In the genomic region with DNA sequence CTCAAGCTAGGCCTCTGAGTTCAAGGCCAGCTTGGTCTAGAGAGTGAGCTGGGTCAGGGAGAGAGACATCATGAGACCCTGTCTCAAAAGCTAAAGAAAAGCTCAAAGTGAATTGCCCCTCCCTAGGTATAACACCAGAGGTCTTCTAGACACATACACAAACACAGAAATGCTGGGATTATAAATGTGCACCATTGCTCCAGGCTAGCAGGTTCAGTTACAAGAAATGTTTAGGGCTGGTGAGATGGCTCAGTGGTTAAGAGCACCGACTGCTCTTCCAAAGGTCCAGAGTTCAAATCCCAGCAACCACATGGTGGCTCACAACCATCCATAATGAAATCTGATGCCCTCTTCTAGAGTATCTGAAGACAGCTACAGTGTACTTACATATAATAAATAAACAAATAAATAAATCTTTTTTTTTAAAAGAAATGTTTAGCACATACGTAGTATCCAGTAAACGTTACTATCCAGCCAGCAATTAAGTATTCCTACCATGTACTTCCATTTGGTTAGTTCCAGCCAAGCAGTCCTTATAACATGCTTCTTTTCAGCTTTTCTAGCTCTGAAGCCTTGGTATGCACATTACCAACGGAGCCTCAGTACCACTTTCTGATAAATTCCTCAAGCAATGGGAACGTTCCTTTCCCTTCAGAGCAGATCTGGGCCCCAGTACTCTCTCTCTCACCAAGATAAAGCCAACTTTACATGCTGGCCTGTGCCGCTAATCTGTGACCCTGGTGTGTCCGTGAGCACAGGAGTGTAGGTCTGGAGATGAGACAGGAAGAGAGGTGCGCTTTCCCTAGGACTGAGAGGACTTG, we compare ENCODE assay signal across 8 mouse cellular contexts. TPM values are rescaled to one million over a fixed set of nuclear protein-coding genes. Genes with fewer than 3 reads are reported as not detected.
DNase-seq lines count a peak whose midpoint lies in the region; ATAC-seq and TF ChIP-seq lines count a peak whose summit lies in the region.
"Had no signal": no experiment of that assay in that cellular context is flagged by ENCODE, and none has a peak within 500 bp of the region (broad histone marks: within the 10 kb centered on the region; RNA-seq: fewer than 3 reads in every experiment).

No protein-coding gene starts in this region.

- no peak for ATAC-seq in lung, embryonic 14.5 days (ENCODE audit: insufficient read depth)
- no peak for ATAC-seq in forebrain, embryonic 13.5 days
- no peak for ATAC-seq in limb, embryonic 12.5 days (ENCODE audit: insufficient number of reproducible peaks, insufficient read depth, low FRiP score, low TSS enrichment, low read depth)
- no peak for ATAC-seq in neural tube, embryonic 15.5 days (ENCODE audit: low FRiP score)
- ATAC-seq: Patski had no signal

- H3K4me1 ChIP-seq in lung, embryonic 14.5 days (ENCODE audit: insufficient read depth): peaks cover 6% of the 10 kb centered on the region
- H3K4me1 ChIP-seq in lung, adult 2 months (ENCODE audit: control insufficient read depth, insufficient read depth, low read length): peaks cover 8% of the 10 kb centered on the region
- peaks cover 17% of the 10 kb centered on the region for H3K4me1 ChIP-seq in forebrain, embryonic 13.5 days
- peaks cover 33% of the 10 kb centered on the region for H3K4me1 ChIP-seq in limb, embryonic 12.5 days (replicated peaks)
- H3K4me1 ChIP-seq in neural tube, embryonic 15.5 days: peaks cover 32% of the 10 kb centered on the region

- no peak for TF ChIP-seq POLR2A in lung, adult 2 months (IDR thresholded peaks at IDR 0.05; ENCODE audit: borderline replicate concordance, extremely low read depth, low read depth, low read length)

- peaks cover 12% of the 10 kb centered on the region; the same call in 1 of the 2 replicates for H3K27me3 ChIP-seq in lung, embryonic 14.5 days (ENCODE audit: insufficient read depth, low read length)
- peaks cover 34% of the 10 kb centered on the region for H3K27me3 ChIP-seq in forebrain, embryonic 13.5 days
- H3K27me3 ChIP-seq in limb, embryonic 12.5 days: peaks cover 25% of the 10 kb centered on the region
- H3K27me3 ChIP-seq in neural tube, embryonic 15.5 days (replicated peaks): peaks cover 5% of the 10 kb centered on the region
- H3K27me3 ChIP-seq: Patski had no signal

- H3K9ac ChIP-seq in lung, embryonic 14.5 days: no peak overlapping the region
- H3K9ac ChIP-seq in forebrain, embryonic 13.5 days: no peak overlapping the region
- H3K9ac ChIP-seq in limb, embryonic 12.5 days (replicated peaks): no peak overlapping the region
- no peak overlapping the region for H3K9ac ChIP-seq in neural tube, embryonic 15.5 days (replicated peaks)

- no peak overlapping the region; the same call in 1 of the 2 replicates for H3K4me3 ChIP-seq in lung, embryonic 14.5 days (ENCODE audit: low read depth, low read length)
- H3K4me3 ChIP-seq in lung, adult 2 months (replicated peaks; ENCODE audit: extremely low read depth, low read depth, low read length): no peak overlapping the region
- H3K4me3 ChIP-seq in forebrain, embryonic 13.5 days: 0 out of 2 replicates have a peak overlapping the region, but pooled peaks have one; percentile 46
- H3K4me3 ChIP-seq in limb, embryonic 12.5 days (replicated peaks): no peak overlapping the region
- H3K4me3 ChIP-seq in neural tube, embryonic 15.5 days (replicated peaks): peak overlapping the region; percentile 60

- no peak overlapping the region for H3K27ac ChIP-seq in lung, embryonic 14.5 days (ENCODE audit: low read depth)
- H3K27ac ChIP-seq in forebrain, embryonic 13.5 days: no peak overlapping the region
- no peak overlapping the region for H3K27ac ChIP-seq in limb, embryonic 12.5 days
- no peak overlapping the region for H3K27ac ChIP-seq in neural tube, embryonic 15.5 days (replicated peaks)

- 57% methylated on average over 8 of the region's 8 CpGs for WGBS in lung, embryonic 14.5 days
- WGBS in lung, adult 2 months: 87% methylated on average over 8 of the region's 8 CpGs
- 61% methylated on average over 8 of the region's 8 CpGs for WGBS in forebrain, embryonic 13.5 days
- 63% methylated on average over 8 of the region's 8 CpGs for WGBS in limb, embryonic 12.5 days
- 72% methylated on average over 8 of the region's 8 CpGs for WGBS in neural tube, embryonic 15.5 days

- H3K4me2 ChIP-seq in lung, embryonic 14.5 days: peak overlapping the region; percentile 97
- H3K4me2 ChIP-seq in forebrain, embryonic 13.5 days: peak overlapping the region; percentile 90; the same call in 1 of the 2 replicates
- peak overlapping the region; percentile 95 for H3K4me2 ChIP-seq in limb, embryonic 12.5 days
- H3K4me2 ChIP-seq in neural tube, embryonic 15.5 days: peak overlapping the region; percentile 98

- no peaks in the 10 kb centered on the region for H3K9me3 ChIP-seq in lung, embryonic 14.5 days (ENCODE audit: low read depth, low read length)
- no peaks in the 10 kb centered on the region for H3K9me3 ChIP-seq in forebrain, embryonic 13.5 days (replicated peaks)
- no peaks in the 10 kb centered on the region for H3K9me3 ChIP-seq in limb, embryonic 12.5 days
- no peaks in the 10 kb centered on the region for H3K9me3 ChIP-seq in neural tube, embryonic 15.5 days (replicated peaks)

- no peak for DNase-seq in lung, embryonic 14.5 days
- no peak for DNase-seq in lung, adult 2 months
- DNase-seq in layer of hippocampus, postnatal 36 days: no peak
- no peak for DNase-seq in lung, postnatal 25 days (ENCODE audit: low spot score)

- H3K36me3 ChIP-seq in lung, embryonic 14.5 days (ENCODE audit: insufficient read depth): no peaks in the 10 kb centered on the region
- H3K36me3 ChIP-seq in forebrain, embryonic 13.5 days (ENCODE audit: poor library complexity, severe bottlenecking): no peaks in the 10 kb centered on the region
- no peaks in the 10 kb centered on the region for H3K36me3 ChIP-seq in limb, embryonic 12.5 days
- no peaks in the 10 kb centered on the region for H3K36me3 ChIP-seq in neural tube, embryonic 15.5 days

- TF ChIP-seq CTCF in lung, embryonic 14.5 days (IDR thresholded peaks at IDR 0.05; ENCODE audit: low read depth): no peak
- TF ChIP-seq CTCF in lung, adult 2 months (IDR thresholded peaks at IDR 0.05; ENCODE audit: insufficient read depth, low read length): no peak

RNA-seq across cellular contexts. Expression of a gene that starts 54.0 kb away (rescaled TPM):
- 19.4 and 21.7 TPM in 2 replicates for polyA plus RNA-seq in lung, embryonic 14.5 days (2014; fragmentation: Nextera tagmentation; extraction: Ambion mirVana)
- polyA plus RNA-seq in lung, adult 2 months (2012; rRNA removed): 98.6 and 107 TPM in 2 replicates
- polyA plus RNA-seq in forebrain, embryonic 13.5 days (2015; fragmentation: Nextera tagmentation; extraction: Ambion mirVana): 7.7 and 9.7 TPM in 2 replicates
- polyA plus RNA-seq in limb, embryonic 12.5 days (2016; fragmentation: Nextera tagmentation; extraction: Ambion mirVana): 21.5 and 24.2 TPM in 2 replicates
- 6.1 and 9.2 TPM in 2 replicates for polyA plus RNA-seq in neural tube, embryonic 15.5 days (2015; fragmentation: Nextera tagmentation; extraction: Ambion mirVana)
- total RNA-seq in layer of hippocampus, postnatal 36 days (2021): 1 to 10 TPM; 7.0 to 8.2 TPM

Comparison
In these comparisons a context has a peak if more than half of its experiments do, and no peak if none do; other contexts are left out.
1. H3K4me3 ChIP-seq: peak in forebrain, embryonic 13.5 days (single experiment) and neural tube, embryonic 15.5 days (single experiment); none in lung, embryonic 14.5 days (single experiment), lung, adult 2 months (single experiment) and limb, embryonic 12.5 days (single experiment).
2. Peak in every context shown above with its lines, with median percentiles within 50 percentile points of each other: H3K4me2 ChIP-seq.